8 mouse cellular contexts compared by ENCODE assay signal in genomic region chr2:173083712-173084475, GRCm38 (mm10). TPM values are rescaled to one million over a fixed set of nuclear protein-coding genes. Genes with fewer than 3 reads are reported as not detected.
DNase-seq lines count a peak whose midpoint lies in the region; ATAC-seq and TF ChIP-seq lines count a peak whose summit lies in the region.

No protein-coding gene starts in this region.

- no peak overlapping the region for H3K27ac ChIP-seq in midbrain, embryonic 12.5 days (replicated peaks)
- H3K27ac ChIP-seq in midbrain, embryonic 13.5 days: no peak overlapping the region
- H3K27ac ChIP-seq in limb, embryonic 12.5 days: no peak overlapping the region
- no peak overlapping the region for H3K27ac ChIP-seq in neural tube, embryonic 12.5 days
- no peak overlapping the region for H3K27ac ChIP-seq in gastrocnemius, adult 2 months

- TF ChIP-seq CTCF in gastrocnemius, adult 2 months (IDR thresholded peaks at IDR 0.05): no peak

- H3K4me2 ChIP-seq in midbrain, embryonic 12.5 days (replicated peaks): no peak overlapping the region
- H3K4me2 ChIP-seq in midbrain, embryonic 13.5 days (replicated peaks): no peak overlapping the region
- H3K4me2 ChIP-seq in limb, embryonic 12.5 days: peak overlapping the region; percentile 28
- 0 out of 2 replicates have a peak overlapping the region, but pooled peaks have one; percentile 2 for H3K4me2 ChIP-seq in neural tube, embryonic 12.5 days (replicated peaks)

- no peaks in the 10 kb centered on the region for H3K36me3 ChIP-seq in midbrain, embryonic 12.5 days
- no peaks in the 10 kb centered on the region for H3K36me3 ChIP-seq in midbrain, embryonic 13.5 days
- no peaks in the 10 kb centered on the region for H3K36me3 ChIP-seq in limb, embryonic 12.5 days
- no peaks in the 10 kb centered on the region for H3K36me3 ChIP-seq in neural tube, embryonic 12.5 days

- DNase-seq in embryo, embryonic 9.5 days (ENCODE audit: extremely low spot score): peak; percentile 54
- DNase-seq in ovary, postnatal 36 days (ENCODE audit: low spot score): no peak
- no peak for DNase-seq in gastrocnemius, postnatal 4 days (ENCODE audit: low spot score in 2 of 2)
- no peak for DNase-seq in gastrocnemius, adult 2 months

- WGBS in midbrain, embryonic 12.5 days: 23% methylated on average over 12 of the region's 13 CpGs
- 20% methylated on average over 13 of the region's 13 CpGs for WGBS in midbrain, embryonic 13.5 days
- WGBS in limb, embryonic 12.5 days: 12% methylated on average over 13 of the region's 13 CpGs
- 28% methylated on average over 13 of the region's 13 CpGs for WGBS in neural tube, embryonic 12.5 days

- H3K4me3 ChIP-seq in midbrain, embryonic 12.5 days: no peak overlapping the region
- no peak overlapping the region for H3K4me3 ChIP-seq in midbrain, embryonic 13.5 days (replicated peaks)
- no peak overlapping the region for H3K4me3 ChIP-seq in limb, embryonic 12.5 days (replicated peaks)
- H3K4me3 ChIP-seq in neural tube, embryonic 12.5 days: no peak overlapping the region
- no peak overlapping the region for H3K4me3 ChIP-seq in gastrocnemius, adult 2 months

- intact Hi-C loops in gastrocnemius, adult 2 months (cut with DNase I): loop anchor here (5.0 to 10.0 kb wide), 2 partner anchors 37 to 609 kb away; partner anchors contain the start of gene Fam209

- H3K9ac ChIP-seq in midbrain, embryonic 12.5 days (replicated peaks): no peak overlapping the region
- no peak overlapping the region for H3K9ac ChIP-seq in midbrain, embryonic 13.5 days (replicated peaks)
- peak overlapping the region; percentile 23; the same call in 1 of the 2 replicates for H3K9ac ChIP-seq in limb, embryonic 12.5 days (replicated peaks)
- no peak overlapping the region for H3K9ac ChIP-seq in neural tube, embryonic 12.5 days

- no peaks in the 10 kb centered on the region for H3K9me3 ChIP-seq in midbrain, embryonic 12.5 days
- H3K9me3 ChIP-seq in midbrain, embryonic 13.5 days: no peaks in the 10 kb centered on the region
- no peaks in the 10 kb centered on the region for H3K9me3 ChIP-seq in limb, embryonic 12.5 days
- no peaks in the 10 kb centered on the region for H3K9me3 ChIP-seq in neural tube, embryonic 12.5 days

- ATAC-seq in midbrain, embryonic 12.5 days (ENCODE audit: low FRiP score, low read depth): 0 out of 2 replicates have a peak, but pooled peaks have one; percentile 38
- ATAC-seq in midbrain, embryonic 13.5 days: no peak
- ATAC-seq in limb, embryonic 12.5 days (ENCODE audit: insufficient number of reproducible peaks, insufficient read depth, low FRiP score, low TSS enrichment, low read depth): no peak
- ATAC-seq in neural tube, embryonic 12.5 days (ENCODE audit: low FRiP score, low read depth): no peak

- peaks cover 19% of the 10 kb centered on the region for H3K27me3 ChIP-seq in midbrain, embryonic 12.5 days
- H3K27me3 ChIP-seq in midbrain, embryonic 13.5 days: 0 out of 2 replicates have a peak, but pooled peaks cover 6% of the 10 kb centered on the region
- H3K27me3 ChIP-seq in limb, embryonic 12.5 days: no peaks in the 10 kb centered on the region; the same call in 1 of the 2 replicates
- H3K27me3 ChIP-seq in neural tube, embryonic 12.5 days (replicated peaks): 0 out of 2 replicates have a peak, but pooled peaks cover 3% of the 10 kb centered on the region

- 0 out of 2 replicates have a peak, but pooled peaks cover 3% of the 10 kb centered on the region for H3K4me1 ChIP-seq in midbrain, embryonic 12.5 days
- no peaks in the 10 kb centered on the region for H3K4me1 ChIP-seq in midbrain, embryonic 13.5 days (replicated peaks)
- H3K4me1 ChIP-seq in limb, embryonic 12.5 days (replicated peaks): peaks cover 14% of the 10 kb centered on the region
- no peaks in the 10 kb centered on the region; the same call in 1 of the 2 replicates for H3K4me1 ChIP-seq in neural tube, embryonic 12.5 days

RNA-seq across cellular contexts. Expression of gene Ctcfl, which starts 35.4 kb away (rescaled TPM):
- polyA plus RNA-seq in midbrain, embryonic 12.5 days (2016; fragmentation: Nextera tagmentation; extraction: Ambion mirVana): 0.07 TPM in 1 of 2 replicates, not detected in the other
- polyA plus RNA-seq in midbrain, embryonic 13.5 days (2015; fragmentation: Nextera tagmentation; extraction: Ambion mirVana): 0.10 and 0.15 TPM in 2 replicates
- 0.13 TPM in 2 replicates for polyA plus RNA-seq in limb, embryonic 12.5 days (2016; fragmentation: Nextera tagmentation; extraction: Ambion mirVana)
- 0.06 and 0.13 TPM in 2 replicates for polyA plus RNA-seq in neural tube, embryonic 12.5 days (2016; fragmentation: Nextera tagmentation; extraction: Ambion mirVana)
- under 1 TPM in 1 of 2 experiments, not detected in 1; 0.10 TPM for total RNA-seq in gastrocnemius, postnatal 4 days (2021)
- under 1 TPM in 1 of 2 experiments, not detected in 1; 0.23 TPM for total RNA-seq in gastrocnemius, adult 2 months (2021)

Comparison
In these comparisons a context has a peak if more than half of its experiments do, and no peak if none do; other contexts are left out.
1. H3K4me2 ChIP-seq: peak in limb, embryonic 12.5 days (single experiment) and neural tube, embryonic 12.5 days (single experiment); none in midbrain, embryonic 12.5 days (single experiment) and midbrain, embryonic 13.5 days (single experiment).